In the genomic region with DNA sequence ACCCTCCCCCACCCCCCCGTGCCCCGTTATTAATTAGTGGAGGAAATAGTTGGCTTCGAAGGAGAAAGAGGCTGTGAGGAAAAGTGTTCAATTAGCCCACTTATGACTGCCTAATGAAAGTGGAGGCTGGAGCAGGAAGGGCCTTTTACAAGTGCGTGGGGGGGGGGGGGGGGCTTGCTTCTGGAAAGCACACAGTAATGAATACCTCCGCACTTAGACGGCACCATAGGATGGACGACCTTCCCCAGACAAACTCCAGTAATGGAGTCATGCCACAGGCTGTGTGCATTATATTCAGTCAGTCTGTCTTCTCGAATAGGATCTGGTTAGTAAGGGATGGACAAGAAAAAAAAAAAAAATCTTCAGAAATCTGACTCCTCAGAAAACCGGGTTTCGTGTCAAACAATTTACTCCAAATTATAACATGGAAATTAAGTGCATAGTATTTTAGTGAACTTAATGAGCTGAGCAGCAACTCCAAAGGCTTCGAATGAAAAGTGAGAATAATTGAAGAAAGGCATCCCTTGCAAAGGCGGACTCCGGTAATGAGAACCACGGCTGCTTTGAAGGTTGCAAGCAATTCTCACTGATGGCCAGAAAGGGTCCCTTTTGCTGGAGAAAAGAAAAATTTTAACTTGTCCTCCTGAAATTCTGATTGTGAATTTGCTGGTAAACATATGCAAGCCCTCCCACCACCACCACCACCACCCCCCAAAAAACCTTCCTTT, we compare ENCODE assay signal across 14 mouse cellular contexts.
"Had no signal": no experiment of that assay in that cellular context is flagged by ENCODE, and none has a peak within 500 bp of the region (broad histone marks: within the 10 kb centered on the region; RNA-seq: fewer than 3 reads in every experiment).

No protein-coding gene starts in this region.

- H3K4me3 ChIP-seq: liver, embryonic 12.5 days; liver, embryonic 15.5 days had no signal

- ATAC-seq: liver, embryonic 12.5 days had no signal

- H3K36me3 ChIP-seq: liver, embryonic 12.5 days; liver, embryonic 15.5 days had no signal

- H3K4me2 ChIP-seq: liver, embryonic 12.5 days; liver, embryonic 15.5 days; midbrain, embryonic 11.5 days had no signal

- DNase-seq: kidney, adult 8-10 months; kidney, postnatal 10 days; kidney, postnatal 36 days; left cerebral cortex, postnatal 4 days; liver; lung, adult 2 months; lung, postnatal 14 days; lung, postnatal 4 days; midbrain, embryonic 14.5 days; thymus, adult 18-20 months; thymus, postnatal 36 days had no signal

- H3K27ac ChIP-seq: liver, embryonic 12.5 days; liver, embryonic 15.5 days had no signal

- H3K9me3 ChIP-seq: liver, embryonic 12.5 days; liver, embryonic 15.5 days had no signal

- H3K4me1 ChIP-seq: liver, embryonic 12.5 days; liver, embryonic 15.5 days had no signal

- H3K9ac ChIP-seq: liver, embryonic 12.5 days; liver, embryonic 15.5 days had no signal
